Mouse (Mus musculus): Measurements from ENCODE around the gene Lyz1.

DNA sequence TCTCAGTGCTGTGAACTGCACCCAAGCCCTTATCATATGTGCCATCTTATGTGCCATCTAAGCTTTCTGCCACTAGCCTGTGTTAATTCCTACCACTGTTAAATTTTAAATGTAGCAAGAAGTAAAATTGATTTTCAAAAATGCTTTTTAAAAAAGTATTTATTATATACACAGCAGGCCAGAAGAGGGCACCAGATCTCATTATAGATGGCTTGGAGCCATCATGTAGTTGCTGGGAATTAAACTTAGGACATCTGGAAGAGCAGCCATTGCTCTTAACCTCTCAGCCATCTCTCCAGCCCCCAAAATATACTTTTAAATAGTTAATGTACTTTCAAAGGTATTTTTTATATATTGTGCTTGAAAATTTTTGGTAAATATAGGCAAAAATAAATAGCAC lies 20.6 kb downstream of the Lyz1 start:
- TF ChIP-seq CTCF (IDR thresholded peaks at IDR 0.05; ENCODE audit: borderline replicate concordance, control insufficient read depth, extremely low read depth, insufficient read depth, low read length, poor library complexity): no peak
- no peak for TF ChIP-seq POLR2A (IDR thresholded peaks at IDR 0.05; ENCODE audit: control insufficient read depth, extremely low read depth, insufficient read depth, low read length, poor library complexity)
